Mouse (Mus musculus) gastrocnemius, postnatal 36 days (tissue): ENCODE data around the gene Siglece. TPM values are rescaled to one million over a fixed set of nuclear protein-coding genes. Genes with fewer than 3 reads are reported as not detected.
"Not testable (repeated sequence)": the region's sequence is repeated elsewhere in the genome, so short reads cannot be mapped to it uniquely, and the experiment has no call there.

ENCODE experiments used
- DNase-seq, 2 experiments: peaks; one replicate each; pipeline ENCODE4 v3.0.0; 2022
- intact Hi-C: fragments of 180-260 bp; cut with DNase I; formaldehyde crosslinking; loops from one replicate; pipeline ENCODE4 v1.15.1; 2025
- long read RNA-seq, 2 experiments: library from polyadenylated mRNA; stranded (forward); transcript quantifications; one replicate each; pipeline ENCODE4 v2.0.0; 2021
- total RNA-seq, 2 experiments: library from RNA; stranded (reverse); gene quantifications; 2 replicates each; pipeline ENCODE4 v1.2.3; 2021

The Siglece gene
- under 1 TPM; 0.13 to 0.89 TPM for total RNA-seq
- long read RNA-seq, experiment 1: 0 reads
- long read RNA-seq, experiment 2: 0 reads

DNA sequence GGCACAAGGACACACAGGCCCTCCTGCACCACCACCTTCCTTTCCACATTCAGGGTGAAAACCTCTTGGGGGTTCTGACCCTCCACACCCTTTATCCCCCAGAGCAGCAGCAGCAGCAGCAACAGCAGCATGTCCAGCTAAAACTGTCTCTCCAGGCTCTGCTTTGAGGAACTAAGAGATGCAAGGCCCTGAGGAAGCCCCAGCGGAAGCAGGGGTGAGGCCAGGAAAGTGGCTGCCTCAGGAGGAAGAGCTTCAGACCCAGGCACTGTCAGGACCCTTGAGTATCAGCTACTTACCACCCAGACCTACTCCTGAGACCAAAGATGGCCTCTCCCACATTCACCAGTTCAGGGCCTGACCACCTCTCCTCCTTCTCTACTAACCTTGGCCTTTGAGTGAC is at the start of gene Siglece:
Gene Siglece (minus strand): TSS at position 160 of the 400 bp plus-strand sequence.
- intact Hi-C loops: no loop called here
- DNase-seq: no peak

DNA sequence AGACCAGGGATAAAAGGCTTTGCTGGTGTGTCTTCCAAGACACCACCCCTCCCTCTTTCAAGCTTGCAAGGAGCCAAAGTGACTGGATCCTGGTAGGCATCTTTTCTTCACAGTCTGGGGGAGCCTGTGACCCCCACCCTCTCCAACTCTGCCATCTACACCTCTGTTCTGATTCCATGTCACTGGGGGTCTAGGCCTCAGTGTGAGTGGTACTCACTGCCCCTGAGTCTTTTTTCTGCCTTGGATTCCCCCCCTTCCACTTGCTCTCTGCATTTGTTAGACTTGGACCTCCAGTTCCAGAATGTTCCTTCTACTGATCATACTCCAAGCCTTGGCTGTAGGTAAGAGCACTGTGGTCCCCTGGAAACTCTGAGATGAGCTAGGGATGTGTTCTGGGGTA is 30.2 kb upstream of the Siglece start, which contains the start of gene Klk14:
Gene Klk14 (plus strand): TSS at position 301 of the 400 bp plus-strand sequence.
- intact Hi-C loops: no loop called here

DNA sequence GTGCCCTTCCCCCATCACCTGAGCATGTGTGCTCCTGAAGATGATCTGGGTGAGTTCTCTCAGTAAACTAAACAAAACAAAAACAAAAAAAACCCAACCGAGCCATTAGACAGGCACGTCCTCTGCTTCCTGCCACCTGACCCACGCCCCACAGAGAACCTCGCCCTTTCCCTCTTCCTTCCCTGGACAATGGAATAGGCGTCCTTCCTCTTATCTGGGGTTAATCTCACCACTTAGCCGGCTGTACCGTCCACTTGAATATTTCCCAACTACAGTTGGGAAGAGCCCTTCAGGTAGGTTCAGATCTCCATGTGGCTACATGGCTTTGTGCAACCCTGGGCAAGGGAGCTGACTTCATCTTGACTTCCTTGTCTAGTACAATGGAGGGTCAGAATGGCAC is 25.1 kb upstream of the Siglece start:
- DNase-seq: no peak
- intact Hi-C loops: no loop called here

More for the DNA sequence above, 30.2 kb upstream of the Siglece start, which contains the start of gene Klk14:
- DNase-seq: no peak

DNA sequence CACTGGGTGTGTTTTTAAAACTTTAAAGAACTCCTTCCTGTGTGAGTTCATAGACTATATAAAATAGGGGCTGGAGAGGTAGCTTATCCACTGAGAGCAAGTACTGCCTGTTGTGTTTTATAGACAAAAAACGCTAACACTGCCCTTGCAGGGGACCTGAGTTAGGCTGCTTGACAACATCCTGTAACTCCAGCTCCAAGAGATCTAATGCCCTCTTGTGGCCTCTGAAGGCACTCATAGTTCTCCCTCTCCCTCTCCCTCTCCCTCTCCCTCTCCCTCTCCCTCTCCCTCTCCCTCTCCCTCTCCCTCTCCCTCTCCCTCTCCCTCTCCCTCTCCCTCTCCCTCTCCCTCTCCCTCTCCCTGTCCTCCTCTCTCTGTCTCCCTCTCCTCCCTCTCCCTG is 22.6 kb upstream of the Siglece start:
- intact Hi-C loops: loop anchor here (5.0 kb wide), 1 partner anchor 100 kb away; the partner anchor contains the start of gene Klk10
- not testable (repeated sequence) for DNase-seq

DNA sequence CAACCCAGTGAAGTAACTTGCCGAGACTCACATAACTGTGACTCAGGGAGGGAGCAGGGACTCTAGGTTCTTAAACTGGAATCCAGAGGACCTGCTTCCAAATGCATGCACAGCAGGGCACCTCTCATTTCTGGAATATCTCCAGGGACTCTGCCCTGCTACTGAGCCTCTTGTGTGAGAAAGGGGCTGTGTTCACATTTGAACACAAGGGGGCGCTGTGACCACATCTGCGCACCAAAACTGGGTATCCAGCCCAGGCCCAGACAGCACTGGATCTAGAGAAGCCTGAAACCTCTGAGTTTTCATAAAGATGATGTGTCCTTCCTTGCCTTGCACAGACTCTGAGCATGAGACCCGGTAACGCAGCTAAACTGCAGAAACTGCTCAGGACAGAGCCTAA is 21.0 kb upstream of the Siglece start:
- intact Hi-C loops: loop anchor here (2.0 to 5.0 kb wide), 2 partner anchors 101 to 214 kb away; partner anchors contain the start of gene Klk10
- peak in 1 of 2 experiments; percentile 44 for DNase-seq

DNA sequence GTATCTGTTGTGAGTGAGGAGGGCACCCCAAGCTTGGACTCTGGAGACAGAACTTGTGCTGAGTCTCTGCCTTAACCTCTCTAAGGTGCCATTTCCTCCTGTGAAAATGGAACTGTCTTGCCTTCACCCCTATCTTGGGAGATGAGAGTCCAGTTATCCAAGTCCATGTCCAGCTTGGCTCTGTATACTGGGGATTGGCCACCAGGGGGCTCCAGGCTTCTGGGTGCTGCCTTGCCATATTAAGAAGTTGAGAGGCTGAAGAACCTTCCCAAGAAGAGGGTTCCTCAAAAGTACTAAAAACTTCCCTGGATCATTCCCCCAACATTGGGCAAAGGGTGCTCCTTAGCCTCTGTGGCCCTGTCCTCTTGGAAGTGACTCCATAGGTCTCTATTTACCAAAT is 18.6 kb upstream of the Siglece start:
- peak in 1 of 2 experiments; percentile 35 for DNase-seq
- intact Hi-C loops: no loop called here

DNA sequence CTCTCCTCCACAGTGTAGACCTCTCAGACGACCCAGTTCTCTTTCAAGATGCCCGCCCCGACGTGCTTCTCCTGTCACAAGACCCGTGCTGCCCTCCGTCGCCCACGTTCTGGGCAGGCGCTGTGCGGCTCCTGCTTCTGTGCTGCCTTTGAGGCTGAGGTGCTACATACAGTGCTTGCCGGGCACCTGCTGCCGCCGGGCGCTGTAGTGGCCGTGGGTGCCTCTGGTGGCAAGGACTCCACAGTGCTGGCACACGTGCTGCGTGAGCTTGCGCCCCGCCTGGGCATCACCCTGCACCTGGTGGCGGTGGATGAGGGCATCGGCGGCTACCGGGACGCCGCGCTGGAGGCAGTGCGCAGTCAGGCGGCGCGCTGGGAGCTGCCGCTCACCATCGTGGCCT is 15.1 kb upstream of the Siglece start:
- intact Hi-C loops: no loop called here
- DNase-seq: no peak

DNA sequence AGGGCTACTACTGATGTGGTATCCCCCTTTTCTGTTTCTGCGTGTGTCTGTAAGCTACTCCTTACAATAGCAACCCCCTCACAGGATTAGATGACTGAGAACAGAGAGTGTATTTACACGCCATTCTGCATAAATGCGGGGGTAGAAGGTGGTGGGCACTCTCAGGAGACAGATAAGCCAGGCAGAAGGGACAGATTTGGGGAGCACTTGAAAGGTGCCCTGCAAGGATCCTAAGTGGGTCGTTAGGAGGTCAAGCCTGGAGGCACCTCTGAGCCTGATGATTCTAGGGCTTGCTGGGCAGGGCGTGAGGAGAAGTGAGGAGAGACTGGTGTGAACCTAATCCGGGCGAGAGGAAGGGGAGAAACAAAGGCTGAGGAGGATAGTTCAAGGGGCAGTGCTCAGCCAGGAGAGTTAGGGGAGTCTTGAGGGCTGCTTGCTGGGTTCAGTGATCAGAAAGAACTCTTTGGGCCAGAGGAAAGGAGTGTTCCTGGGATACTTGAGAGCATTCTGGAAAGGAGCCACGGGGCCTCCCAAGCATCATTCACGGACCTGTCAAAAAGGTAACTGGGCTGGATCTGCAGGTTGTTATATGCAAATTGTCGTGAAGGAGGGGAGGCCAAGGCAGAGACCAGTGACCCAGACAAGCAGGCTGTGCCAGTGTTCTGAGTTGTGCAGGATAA is 12.8 kb upstream of the Siglece start:
- intact Hi-C loops: loop anchor here (5.0 kb wide), 1 partner anchor 90 kb away; no protein-coding TSS in a partner anchor
- DNase-seq: no peak

DNA sequence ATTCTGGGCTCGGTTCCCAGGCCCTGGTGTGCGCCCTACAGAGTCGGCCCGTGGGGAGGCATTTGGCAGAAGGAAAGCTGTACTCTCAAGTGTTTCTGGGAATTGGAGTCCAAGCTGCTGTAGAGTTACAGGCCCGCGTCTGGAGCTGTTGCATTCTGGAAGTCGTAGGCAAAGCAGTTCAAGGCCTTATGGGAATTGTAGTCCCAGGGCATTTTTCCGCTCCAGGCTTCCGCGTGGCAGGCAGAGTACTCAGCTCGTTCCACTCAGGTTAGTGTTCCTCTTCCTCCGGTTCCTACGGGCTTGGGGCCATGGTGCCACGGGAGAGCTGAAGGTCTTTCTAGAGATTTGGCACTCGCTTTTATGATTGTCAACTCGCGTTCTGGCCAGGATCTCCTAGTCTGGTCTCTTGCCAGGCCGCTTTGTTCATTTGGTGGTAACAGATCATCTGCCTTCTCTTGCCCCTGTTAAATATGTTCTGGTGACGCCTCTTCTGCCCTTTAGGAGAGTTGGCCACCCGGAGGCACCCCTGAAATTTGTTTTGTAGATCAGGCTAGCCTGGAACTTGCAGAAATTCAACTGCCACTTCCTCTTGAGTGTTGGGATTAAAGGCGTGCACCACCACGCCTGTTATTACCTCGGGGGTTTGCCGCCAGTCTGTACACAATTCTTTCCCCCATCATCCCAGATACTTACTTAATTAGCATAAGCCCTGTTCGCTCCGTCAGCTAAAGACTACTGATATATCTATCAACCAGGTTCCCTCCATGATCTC is 12.0 kb upstream of the Siglece start, which contains the start of gene Ctu1:
Gene Ctu1 (plus strand): TSS at position 208 of the 772 bp plus-strand sequence.
- intact Hi-C loops: loop anchor here (5.0 kb wide), 1 partner anchor 90 kb away; no protein-coding TSS in a partner anchor
- DNase-seq: peak; percentile 84 to 90

DNA sequence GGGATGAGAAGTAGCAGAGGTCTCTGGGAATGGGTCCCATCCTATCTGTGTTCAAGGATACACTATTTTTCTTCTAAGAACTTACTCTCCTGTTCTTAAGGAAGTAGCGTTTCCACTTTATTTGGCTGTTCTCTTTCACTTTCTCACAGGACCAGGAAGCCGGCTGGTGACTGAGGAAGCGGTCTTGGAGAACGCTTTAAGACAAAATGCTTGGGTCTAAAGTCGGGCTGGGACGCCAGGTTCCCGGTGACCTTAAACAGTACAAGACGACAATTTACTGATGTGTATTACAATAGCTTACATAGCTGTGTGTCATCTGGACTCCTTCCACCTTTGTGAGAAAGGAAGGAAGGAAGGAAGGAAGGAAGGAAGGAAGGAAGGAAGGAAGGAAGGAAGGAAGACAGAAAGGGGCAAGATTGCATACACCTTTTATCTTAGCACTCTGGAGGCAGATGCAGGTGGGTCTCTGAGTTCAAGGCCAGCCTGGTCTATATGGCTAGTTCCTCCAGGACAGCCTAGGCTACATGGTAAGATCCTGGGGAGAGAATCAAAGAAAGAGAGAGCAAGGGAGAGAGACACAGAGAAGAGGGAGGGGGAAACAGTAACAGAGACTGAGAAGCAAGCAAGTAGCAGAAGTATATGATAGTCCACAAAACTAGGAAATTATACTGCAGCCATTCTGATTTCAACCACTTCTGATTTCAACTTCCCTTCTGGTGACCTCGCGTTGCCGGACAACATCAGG is 11.3 kb upstream of the Siglece start:
- DNase-seq: no peak
- intact Hi-C loops: loop anchor here (5.0 kb wide), 1 partner anchor 89 kb away; no protein-coding TSS in a partner anchor

DNA sequence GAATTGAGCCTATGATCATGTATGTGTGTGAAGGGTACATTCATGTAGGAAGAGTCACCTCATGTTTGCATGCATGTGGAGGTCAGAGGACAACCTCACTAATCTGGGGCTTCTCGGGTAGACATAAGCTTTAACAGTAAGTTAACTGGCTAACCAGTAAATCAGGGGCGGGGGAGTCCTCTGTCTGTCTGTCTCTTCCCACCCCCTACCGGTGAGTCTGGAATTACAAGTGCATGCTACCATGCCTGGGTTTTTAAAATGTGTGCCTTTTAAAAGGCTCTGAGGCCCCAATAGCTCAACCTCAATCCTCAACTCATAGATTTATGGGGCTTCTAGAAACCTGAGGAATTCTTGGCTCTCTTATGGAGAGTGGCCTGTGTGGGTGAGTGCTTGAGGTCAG is 8.6 kb upstream of the Siglece start:
- intact Hi-C loops: no loop called here
- DNase-seq: no peak

DNA sequence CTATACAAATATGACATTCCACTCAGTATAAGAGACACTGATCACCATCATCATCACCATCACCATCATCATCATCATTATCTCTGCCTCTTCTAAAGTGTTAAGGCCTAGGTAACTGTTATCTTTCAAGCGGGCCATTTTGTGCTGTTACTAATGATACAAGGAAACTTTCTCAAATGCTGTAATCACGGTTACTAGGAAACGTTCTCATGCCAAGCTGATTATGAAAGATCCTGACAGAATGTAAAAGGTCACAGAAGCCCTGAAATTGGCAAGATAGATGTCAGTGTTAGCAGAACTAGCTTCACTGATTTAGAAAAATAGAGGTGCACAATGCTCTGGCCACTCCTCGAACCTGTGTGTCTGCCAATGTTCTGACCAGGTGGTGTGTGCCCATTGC is 7.3 kb upstream of the Siglece start:
- intact Hi-C loops, DNase-seq: not testable (repeated sequence)

DNA sequence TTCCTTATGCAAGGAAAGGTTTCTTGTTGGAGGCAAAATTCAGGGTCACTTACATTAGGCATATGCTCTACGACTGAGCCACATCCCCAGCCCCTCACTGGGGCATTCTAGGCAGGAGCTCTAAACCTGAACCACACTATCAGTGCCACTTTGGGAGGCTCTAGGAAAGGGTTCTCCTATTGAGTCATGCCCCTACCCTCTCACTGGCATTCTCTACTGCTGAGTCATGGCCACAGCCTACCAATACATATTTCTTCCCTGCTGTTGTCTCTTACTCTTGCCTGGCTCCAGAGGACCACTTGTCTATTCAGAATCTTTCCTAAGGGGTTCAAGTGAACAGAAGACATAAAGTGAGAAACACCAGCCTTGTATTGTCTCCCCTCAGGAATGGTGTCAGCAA is 2.8 kb upstream of the Siglece start:
- DNase-seq: no peak
- intact Hi-C loops: no loop called here

DNA sequence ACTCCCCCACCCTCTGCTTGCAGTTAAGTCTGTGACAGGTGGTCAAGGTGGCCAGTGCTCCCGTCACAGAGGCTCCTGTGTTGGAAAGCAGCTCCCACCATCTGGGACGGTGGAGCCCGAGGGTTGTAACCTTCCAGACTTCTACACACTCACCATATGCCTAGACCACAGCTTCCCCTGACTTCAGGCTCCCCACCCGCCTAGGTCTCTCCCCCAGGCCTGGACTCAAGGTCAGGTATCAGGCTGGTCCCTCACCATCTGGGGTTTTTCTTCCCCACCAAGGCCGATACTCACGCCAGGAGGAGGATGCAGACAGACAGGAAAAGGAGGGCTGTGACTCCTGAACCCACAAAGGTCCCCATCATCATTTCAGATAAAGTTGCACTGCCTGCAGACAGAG is 3.7 kb downstream of the Siglece start:
- intact Hi-C loops: loop anchor here (1.0 kb wide), 1 partner anchor 49 kb away; the partner anchor contains the start of gene Zfp819
- DNase-seq: no peak

DNA sequence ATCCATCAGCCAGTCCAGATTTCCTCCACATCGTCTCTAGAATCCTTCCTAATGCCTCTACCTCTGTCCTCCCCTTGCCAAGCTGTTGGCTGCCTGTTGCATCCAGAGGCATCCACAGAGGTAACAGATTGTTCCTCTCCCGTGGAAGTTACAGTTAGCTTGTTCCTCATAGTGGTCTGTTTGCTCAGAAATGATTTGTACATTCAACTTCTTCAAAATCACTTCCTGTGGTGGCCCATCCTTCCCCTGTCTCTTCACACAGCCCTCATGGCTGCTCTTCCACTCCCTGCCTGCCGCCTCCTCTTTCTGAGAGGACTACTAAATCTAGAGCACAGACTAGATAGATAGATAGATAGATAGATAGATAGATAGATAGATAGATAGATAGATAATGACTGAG is 5.4 kb downstream of the Siglece start:
- intact Hi-C loops: no loop called here
- DNase-seq: no peak

DNA sequence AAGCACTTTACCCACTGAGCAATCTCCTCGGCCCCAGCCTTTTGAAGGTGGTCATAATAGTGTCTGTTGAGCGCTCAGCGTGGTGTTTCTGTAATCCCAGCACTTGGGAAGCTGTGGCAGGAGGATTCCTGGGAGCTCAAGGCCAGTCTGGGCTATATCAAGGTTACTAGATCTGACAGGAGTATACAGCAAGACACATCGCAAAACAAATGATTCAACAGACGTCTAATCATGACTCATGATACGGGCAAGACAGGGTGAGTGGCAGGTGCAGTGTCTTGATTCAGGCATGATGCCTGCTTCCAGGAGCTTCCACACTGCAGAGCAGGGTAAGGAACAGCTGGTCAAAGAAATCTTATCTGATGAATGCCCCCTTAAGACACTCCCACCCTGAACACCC is 7.3 kb downstream of the Siglece start:
- DNase-seq: no peak
- intact Hi-C loops: no loop called here

DNA sequence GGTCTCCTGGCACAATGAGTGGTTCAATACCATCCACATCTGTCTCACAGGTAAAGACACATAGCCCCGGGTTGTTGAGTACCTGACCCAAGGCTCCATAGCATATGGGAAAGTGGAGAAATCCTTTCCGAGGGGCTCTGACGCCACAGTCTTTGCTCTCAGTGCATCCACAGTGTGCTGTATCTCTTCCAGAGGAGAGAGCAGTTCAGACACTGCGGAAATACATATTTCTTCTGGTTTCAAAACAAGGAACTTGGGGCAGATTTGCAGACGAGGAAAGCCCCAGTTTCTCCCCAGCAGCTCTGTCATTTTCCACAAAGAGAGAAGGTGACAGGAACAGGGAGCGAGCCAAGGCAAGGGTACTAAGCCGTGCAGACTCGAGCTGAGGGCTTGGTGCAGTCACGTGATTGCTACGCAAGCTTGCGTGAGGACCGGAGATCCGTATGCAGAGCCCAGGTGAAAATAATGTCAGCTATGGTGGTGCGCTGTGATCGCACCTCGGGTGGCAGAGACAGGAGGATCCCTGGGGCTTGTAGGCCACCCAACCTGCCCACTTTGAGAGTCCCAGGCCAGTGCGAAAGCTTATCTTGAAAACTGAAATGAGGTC is 16.8 kb downstream of the Siglece start:
- intact Hi-C loops: no loop called here
- DNase-seq: no peak

DNA sequence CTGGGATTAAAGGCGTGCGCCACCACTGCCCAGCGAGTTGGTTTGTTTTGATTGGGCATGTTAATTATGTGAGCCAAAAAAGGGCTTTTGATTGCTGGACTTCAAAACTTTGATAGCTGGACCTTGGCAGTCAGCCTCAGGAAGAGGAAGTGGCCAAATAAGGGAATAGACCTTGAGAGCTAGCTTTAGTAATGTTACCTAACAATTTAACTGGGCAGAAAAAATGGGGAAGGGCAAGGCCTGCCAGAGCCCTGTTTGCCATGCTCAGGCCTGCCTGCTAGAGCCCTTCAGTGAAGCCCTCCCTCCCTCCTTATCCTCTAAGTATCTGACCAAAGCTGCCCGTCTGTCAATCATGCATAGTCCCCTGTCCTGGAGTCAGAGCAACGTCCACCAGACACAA is 17.4 kb downstream of the Siglece start:
- intact Hi-C loops: no loop called here
- no peak for DNase-seq

DNA sequence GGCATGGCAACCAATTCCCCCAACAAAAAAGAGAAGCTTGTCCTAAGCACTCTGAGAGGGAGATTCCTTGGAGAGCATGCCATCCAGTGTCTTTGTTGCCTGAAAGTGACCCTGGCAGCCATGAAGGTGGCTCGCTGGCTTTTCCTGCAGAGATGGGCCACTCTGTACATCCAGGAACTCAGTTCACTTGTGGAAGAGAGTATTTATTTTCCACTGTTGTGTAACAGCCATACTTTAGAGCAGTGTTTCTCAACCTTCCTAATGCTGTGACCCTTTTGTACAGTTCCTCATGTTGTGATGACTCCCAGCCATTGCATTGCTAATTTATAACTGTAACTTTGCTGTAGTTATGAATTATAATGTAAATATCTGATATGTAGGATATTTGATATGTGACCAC is 22.8 kb downstream of the Siglece start:
- intact Hi-C loops: no loop called here
- no peak for DNase-seq

DNA sequence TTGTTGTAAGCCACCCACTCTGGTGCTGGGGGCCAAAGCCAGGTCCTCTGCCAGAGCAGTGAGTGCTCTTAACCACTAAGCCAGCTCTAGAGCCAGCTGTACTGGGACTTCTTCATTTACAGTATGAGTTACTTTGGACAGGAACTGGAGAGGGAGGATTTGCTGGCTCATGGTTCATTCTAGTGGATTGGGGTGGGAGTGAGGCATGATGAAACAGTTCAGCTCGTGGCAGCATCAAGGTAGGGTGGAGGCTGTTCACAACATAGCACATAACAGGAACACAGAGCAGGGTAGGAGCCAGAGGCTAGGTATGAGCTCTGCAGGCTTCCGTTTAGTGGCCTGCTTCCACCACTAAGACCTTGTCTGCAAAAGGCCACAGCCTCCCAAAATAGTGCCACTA is 23.8 kb downstream of the Siglece start:
- intact Hi-C loops: no loop called here
- no peak for DNase-seq
